Mouse (Mus musculus): ENCODE measurements around the gene Gpr141. TPM values are rescaled to one million over a fixed set of nuclear protein-coding genes. Genes with fewer than 3 reads are reported as not detected.

The Gpr141 gene
- 0.01 TPM for polyA plus RNA-seq (2012; fragmentation: generic; extraction: Trizol)
- long read RNA-seq, experiment 1: 0 reads
- long read RNA-seq, experiment 2: 0 reads

DNA sequence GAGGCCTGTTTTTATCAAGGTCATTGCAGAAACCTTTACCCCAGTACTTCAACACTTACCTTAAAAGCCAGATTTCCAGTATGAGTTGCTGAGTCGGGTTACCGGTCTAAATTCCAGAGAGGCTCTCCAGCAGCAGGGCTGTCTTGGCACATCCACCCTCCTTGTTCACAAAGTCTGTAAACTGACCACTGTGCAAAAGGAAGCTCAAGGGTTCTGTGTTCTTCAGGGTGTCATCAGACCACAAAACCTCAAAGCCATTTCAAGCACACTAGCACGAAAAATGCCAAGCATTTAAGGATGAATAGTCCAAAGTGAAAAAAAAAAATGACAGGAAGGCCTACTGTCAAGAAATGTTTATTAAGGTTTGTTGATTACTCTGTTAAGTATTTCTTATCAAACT, at the start of gene Gpr141:
TSS of gene Gpr141 (minus strand) at position 187 of the 400 bp plus-strand sequence.
- H3K36me3 ChIP-seq (ENCODE audit: control insufficient read depth, insufficient read depth): no peaks in the 10 kb centered on the region
- no peak within 1 kb of the TSS for H3ac ChIP-seq (ENCODE audit: control insufficient read depth, insufficient read length, low read depth)
- TF ChIP-seq CTCF (IDR thresholded peaks at IDR 0.05; ENCODE audit: control insufficient read depth, insufficient read depth, insufficient read length): no peak
- TF ChIP-seq USF1 (IDR thresholded peaks at IDR 0.05; ENCODE audit: low read depth): no peak
- TF ChIP-seq MYOG (IDR thresholded peaks at IDR 0.05; ENCODE audit: control insufficient read depth, extremely low read depth, insufficient read length): no peak
- TF ChIP-seq FOSL1 (IDR thresholded peaks at IDR 0.05; ENCODE audit: insufficient read depth, low read length, poor library complexity, severe bottlenecking): no peak
- TF ChIP-seq MAX (IDR thresholded peaks at IDR 0.05): no peak
- no peak for TF ChIP-seq CEBPB (IDR thresholded peaks at IDR 0.05; ENCODE audit: low read depth)
- TF ChIP-seq MYOD1 (IDR thresholded peaks at IDR 0.05; ENCODE audit: control insufficient read depth, insufficient read length, low read depth): no peak
- H3K4me3 ChIP-seq (ENCODE audit: insufficient read depth, poor library complexity, severe bottlenecking): no peak within 1 kb of the TSS
- H3K79me2 ChIP-seq (ENCODE audit: control insufficient read depth, insufficient read depth): no peaks in the 10 kb centered on the region
- H3K27me3 ChIP-seq (ENCODE audit: control insufficient read depth, insufficient read depth, insufficient read length): no peaks in the 10 kb centered on the region
- H3K79me3 ChIP-seq (ENCODE audit: low read depth): no peaks in the 10 kb centered on the region

DNA sequence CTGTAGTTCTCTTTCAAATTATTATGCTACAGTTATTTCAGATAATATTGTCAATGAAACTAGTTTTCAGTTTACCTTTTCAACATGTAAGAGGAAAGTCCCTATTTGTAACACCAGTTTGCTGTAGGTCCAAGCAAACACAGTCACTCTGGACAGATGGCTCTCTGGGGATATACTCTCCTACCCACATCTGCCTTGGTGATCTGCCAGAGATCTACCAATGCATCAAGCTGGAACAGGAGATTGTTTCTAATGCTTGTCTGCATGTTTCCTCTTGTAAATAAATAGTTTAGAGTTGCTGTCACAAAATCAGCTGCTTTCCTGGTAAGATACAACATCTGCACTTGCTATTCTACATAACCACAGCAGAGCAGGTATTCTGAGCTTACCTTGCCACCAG, 40.2 kb upstream of the Gpr141 start:
- no peaks in the 10 kb centered on the region for H3K79me3 ChIP-seq (ENCODE audit: low read depth)
- no peaks in the 10 kb centered on the region for H3K79me2 ChIP-seq (ENCODE audit: control insufficient read depth, insufficient read depth)
- no peaks in the 10 kb centered on the region for H3K27me3 ChIP-seq (ENCODE audit: control insufficient read depth, insufficient read depth, insufficient read length)
- H3K4me3 ChIP-seq (ENCODE audit: insufficient read depth, poor library complexity, severe bottlenecking): no peak overlapping the region
- no peaks in the 10 kb centered on the region for H3K36me3 ChIP-seq (ENCODE audit: control insufficient read depth, insufficient read depth)
- H3ac ChIP-seq (ENCODE audit: control insufficient read depth, insufficient read length, low read depth): no peak overlapping the region
- TF ChIP-seq USF1 (IDR thresholded peaks at IDR 0.05; ENCODE audit: low read depth): no peak
- no peak for TF ChIP-seq FOSL1 (IDR thresholded peaks at IDR 0.05; ENCODE audit: insufficient read depth, low read length, poor library complexity, severe bottlenecking)
- TF ChIP-seq MYOD1 (IDR thresholded peaks at IDR 0.05; ENCODE audit: control insufficient read depth, insufficient read length, low read depth): no peak
- TF ChIP-seq MYOG (IDR thresholded peaks at IDR 0.05; ENCODE audit: control insufficient read depth, extremely low read depth, insufficient read length): no peak
- no peak for TF ChIP-seq CTCF (IDR thresholded peaks at IDR 0.05; ENCODE audit: control insufficient read depth, insufficient read depth, insufficient read length)
- TF ChIP-seq CEBPB (IDR thresholded peaks at IDR 0.05; ENCODE audit: low read depth): no peak
- no peak for TF ChIP-seq MAX (IDR thresholded peaks at IDR 0.05)

DNA sequence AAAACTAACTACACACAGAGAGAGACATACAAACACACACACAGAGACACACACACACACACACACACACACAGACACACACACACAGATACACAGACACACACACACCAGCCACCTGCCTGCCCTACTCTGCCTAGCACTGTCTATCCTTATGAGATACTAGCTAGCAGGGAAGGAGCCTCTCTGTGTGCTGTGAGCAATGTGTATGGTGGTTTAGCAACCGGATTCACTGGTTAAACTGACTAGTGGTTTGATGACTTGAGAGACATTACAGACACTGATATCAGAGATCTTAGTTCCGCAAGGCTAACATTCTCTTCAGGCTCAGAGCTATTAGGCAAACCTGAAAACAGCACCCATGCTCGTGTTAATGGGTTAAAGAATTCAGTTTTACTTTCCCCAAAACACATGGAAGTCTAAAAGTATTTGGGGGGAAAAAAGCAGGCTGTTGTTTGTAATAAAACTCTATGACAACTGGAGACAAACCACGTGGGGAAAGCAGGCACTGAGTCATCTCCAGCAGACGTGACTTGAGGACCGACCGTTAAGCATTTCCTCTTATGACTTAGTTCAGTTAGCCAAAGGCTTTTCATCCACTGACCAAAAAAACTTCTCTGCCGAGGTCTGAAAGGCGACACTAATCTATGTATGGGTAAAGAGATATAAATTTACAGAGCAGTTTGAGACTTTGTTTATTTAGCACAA, 30.7 kb upstream of the Gpr141 start:
- H3K36me3 ChIP-seq (ENCODE audit: control insufficient read depth, insufficient read depth): no peaks in the 10 kb centered on the region
- no peaks in the 10 kb centered on the region for H3K79me3 ChIP-seq (ENCODE audit: low read depth)
- H3K79me2 ChIP-seq (ENCODE audit: control insufficient read depth, insufficient read depth): no peaks in the 10 kb centered on the region
- H3K4me3 ChIP-seq (ENCODE audit: insufficient read depth, poor library complexity, severe bottlenecking): no peak overlapping the region
- no peaks in the 10 kb centered on the region for H3K27me3 ChIP-seq (ENCODE audit: control insufficient read depth, insufficient read depth, insufficient read length)
- TF ChIP-seq FOSL1 (IDR thresholded peaks at IDR 0.05; ENCODE audit: insufficient read depth, low read length, poor library complexity, severe bottlenecking) (no peak), CEBPB (IDR thresholded peaks at IDR 0.05; ENCODE audit: low read depth) (no peak), MYOG (IDR thresholded peaks at IDR 0.05; ENCODE audit: control insufficient read depth, extremely low read depth, insufficient read length) (no peak), CTCF (IDR thresholded peaks at IDR 0.05; ENCODE audit: control insufficient read depth, insufficient read depth, insufficient read length) (no peak), MAX (IDR thresholded peaks at IDR 0.05) (no peak), USF1 (IDR thresholded peaks at IDR 0.05; ENCODE audit: low read depth) (peak; percentile 72)
- no peak overlapping the region for H3ac ChIP-seq (ENCODE audit: control insufficient read depth, insufficient read length, low read depth)

DNA sequence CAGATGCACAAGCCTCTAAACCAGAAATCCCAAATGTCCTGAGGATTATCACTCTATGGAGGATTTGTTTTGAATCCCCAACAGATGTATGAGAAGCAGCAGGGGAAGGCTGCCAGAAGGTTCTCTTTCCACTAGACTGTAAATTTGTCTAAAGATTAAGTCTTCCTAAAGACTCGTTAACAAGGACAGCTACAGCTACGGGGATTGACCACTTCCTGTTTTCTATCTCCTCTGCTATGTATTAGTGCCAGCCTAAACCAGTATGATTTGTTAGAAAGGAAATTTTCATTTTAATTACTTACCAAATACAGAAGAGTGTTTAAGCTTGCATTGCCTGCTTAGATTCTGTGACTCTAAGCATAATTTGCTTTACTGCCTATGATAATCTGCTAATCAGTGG, 30.0 kb upstream of the Gpr141 start:
- TF ChIP-seq MYOG (IDR thresholded peaks at IDR 0.05; ENCODE audit: control insufficient read depth, extremely low read depth, insufficient read length) (no peak), CEBPB (IDR thresholded peaks at IDR 0.05; ENCODE audit: low read depth) (no peak), CTCF (IDR thresholded peaks at IDR 0.05; ENCODE audit: control insufficient read depth, insufficient read depth, insufficient read length) (no peak), FOSL1 (IDR thresholded peaks at IDR 0.05; ENCODE audit: insufficient read depth, low read length, poor library complexity, severe bottlenecking) (no peak), MYOD1 (IDR thresholded peaks at IDR 0.05; ENCODE audit: control insufficient read depth, insufficient read length, low read depth) (no peak), USF1 (IDR thresholded peaks at IDR 0.05; ENCODE audit: low read depth) (no peak), MAX (IDR thresholded peaks at IDR 0.05) (no peak)
- Histone ChIP-seq H3K36me3 (ENCODE audit: control insufficient read depth, insufficient read depth) (no peaks in the 10 kb centered on the region), H3K4me3 (ENCODE audit: insufficient read depth, poor library complexity, severe bottlenecking) (no peak overlapping the region), H3ac (ENCODE audit: control insufficient read depth, insufficient read length, low read depth) (no peak overlapping the region), H3K79me3 (ENCODE audit: low read depth) (no peaks in the 10 kb centered on the region), H3K27me3 (ENCODE audit: control insufficient read depth, insufficient read depth, insufficient read length) (no peaks in the 10 kb centered on the region), H3K79me2 (ENCODE audit: control insufficient read depth, insufficient read depth) (no peaks in the 10 kb centered on the region)

DNA sequence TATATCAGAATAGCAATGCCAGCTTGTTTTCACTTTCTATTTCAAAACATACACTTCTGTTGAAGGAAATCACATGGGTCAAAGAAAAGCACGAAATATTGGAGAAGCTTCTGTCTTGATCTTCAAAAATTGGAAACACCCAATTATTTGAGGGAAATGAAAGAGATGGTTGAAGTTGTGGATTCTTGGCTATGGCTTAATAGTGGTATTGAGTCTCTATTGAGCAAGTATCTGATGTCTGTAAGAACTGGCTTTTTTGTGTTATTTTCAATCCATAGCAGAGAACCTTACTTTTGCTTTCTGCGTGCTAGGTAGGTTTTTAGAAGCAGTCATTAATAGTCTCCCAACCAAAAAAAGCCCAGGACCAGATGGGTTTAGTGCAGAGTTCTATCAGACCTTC, 19.4 kb upstream of the Gpr141 start:
- Histone ChIP-seq H3K4me3 (ENCODE audit: insufficient read depth, poor library complexity, severe bottlenecking) (no peak overlapping the region), H3K27me3 (ENCODE audit: control insufficient read depth, insufficient read depth, insufficient read length) (no peaks in the 10 kb centered on the region), H3K79me2 (ENCODE audit: control insufficient read depth, insufficient read depth) (no peaks in the 10 kb centered on the region), H3ac (ENCODE audit: control insufficient read depth, insufficient read length, low read depth) (no peak overlapping the region), H3K36me3 (ENCODE audit: control insufficient read depth, insufficient read depth) (no peaks in the 10 kb centered on the region), H3K79me3 (ENCODE audit: low read depth) (no peaks in the 10 kb centered on the region)
- no peak for TF ChIP-seq FOSL1 (IDR thresholded peaks at IDR 0.05; ENCODE audit: insufficient read depth, low read length, poor library complexity, severe bottlenecking)
- no peak for TF ChIP-seq CEBPB (IDR thresholded peaks at IDR 0.05; ENCODE audit: low read depth)
- no peak for TF ChIP-seq CTCF (IDR thresholded peaks at IDR 0.05; ENCODE audit: control insufficient read depth, insufficient read depth, insufficient read length)
- no peak for TF ChIP-seq MYOG (IDR thresholded peaks at IDR 0.05; ENCODE audit: control insufficient read depth, extremely low read depth, insufficient read length)
- TF ChIP-seq USF1 (IDR thresholded peaks at IDR 0.05; ENCODE audit: low read depth): no peak
- TF ChIP-seq MAX (IDR thresholded peaks at IDR 0.05): no peak
- TF ChIP-seq MYOD1 (IDR thresholded peaks at IDR 0.05; ENCODE audit: control insufficient read depth, insufficient read length, low read depth): no peak
